Mouse (Mus musculus) myocyte (in vitro differentiated cells): Measurements from ENCODE around the gene Ugdh. TPM values are rescaled to one million over a fixed set of nuclear protein-coding genes. Genes with fewer than 3 reads are reported as not detected.

Experiments
- H3K27me3 ChIP-seq: one replicate; pipeline ENCODE4 v1.6.1; 2011; ENCODE audit not compliant: control insufficient read depth, insufficient read depth, insufficient read length
- H3K36me3 ChIP-seq: one replicate; pipeline ENCODE4 v1.6.1; 2011; ENCODE audit not compliant: control insufficient read depth, insufficient read depth
- H3K4me2 ChIP-seq: one replicate; pipeline ENCODE4 v1.6.1; 2011; ENCODE audit warnings: low read depth, control low read depth
- H3K4me3 ChIP-seq: one replicate; pipeline ENCODE4 v1.5.1; 2011; ENCODE audit warnings: mild to moderate bottlenecking, control low read depth, moderate library complexity
- H3K79me2 ChIP-seq: one replicate; pipeline ENCODE4 v1.6.1; 2011; ENCODE audit not compliant: control insufficient read depth, insufficient read depth
- H3ac ChIP-seq: one replicate; pipeline ENCODE4 v1.6.1; 2011; ENCODE audit not compliant: control insufficient read depth, insufficient read length
- CEBPB ChIP-seq: IDR thresholded peaks from 2 replicates; pipeline ENCODE4 v1.6.1; 2011; ENCODE audit warnings: mild to moderate bottlenecking, moderate library complexity; ENCODE audit not compliant: poor library complexity, insufficient read depth, severe bottlenecking
- E2F4 ChIP-seq: IDR thresholded peaks from one replicate; pipeline ENCODE4 v1.6.1; 2011; ENCODE audit warnings: mild to moderate bottlenecking, control low read depth, moderate library complexity; ENCODE audit not compliant: insufficient read depth
- MAX ChIP-seq: IDR thresholded peaks from one replicate; pipeline ENCODE4 v1.6.1; 2011; ENCODE audit warnings: low read depth, mild to moderate bottlenecking, control low read depth
- MYOD1 ChIP-seq, 3 experiments: IDR thresholded peaks; one replicate each; pipeline ENCODE4 v1.6.1; 2011; ENCODE audit warnings: control low read depth in 2 of 3, low read depth in 2 of 3, mild to moderate bottlenecking in 2 of 3, moderate library complexity in 1 of 3; ENCODE audit not compliant: insufficient read length in 2 of 3, control insufficient read depth in 1 of 3
- MYOG ChIP-seq, 3 experiments: IDR thresholded peaks; one replicate each; pipeline ENCODE4 v1.6.1; 2011; ENCODE audit warnings: control low read depth in 2 of 3, low read depth in 2 of 3, mild to moderate bottlenecking in 2 of 3; ENCODE audit not compliant: insufficient read length in 2 of 3, control insufficient read depth in 1 of 3, insufficient read depth in 1 of 3
- POLR2A ChIP-seq: IDR thresholded peaks from one replicate; pipeline ENCODE4 v1.6.1; 2011; ENCODE audit warnings: low read depth, mild to moderate bottlenecking, control low read depth, moderate library complexity; ENCODE audit not compliant: insufficient read length
- POLR2AphosphoS2 ChIP-seq: IDR thresholded peaks from one replicate; pipeline ENCODE4 v1.6.1; 2011; ENCODE audit warnings: low read depth, control low read depth; ENCODE audit not compliant: insufficient read length
- REST ChIP-seq: IDR thresholded peaks from one replicate; pipeline ENCODE4 v1.6.1; 2011; ENCODE audit warnings: mild to moderate bottlenecking, control low read depth, moderate library complexity; ENCODE audit not compliant: insufficient read depth, insufficient read length
- SRF ChIP-seq: IDR thresholded peaks from one replicate; pipeline ENCODE4 v1.6.1; 2011; ENCODE audit warnings: low read depth; ENCODE audit not compliant: control insufficient read depth, insufficient read length
- TCF12 ChIP-seq: IDR thresholded peaks from one replicate; pipeline ENCODE4 v1.6.1; 2011; ENCODE audit warnings: mild to moderate bottlenecking, control low read depth; ENCODE audit not compliant: poor library complexity, insufficient read depth, severe bottlenecking
- TCF3 ChIP-seq: IDR thresholded peaks from one replicate; pipeline ENCODE4 v1.6.1; 2011; ENCODE audit warnings: low read depth, control low read depth; ENCODE audit not compliant: insufficient read length
- USF1 ChIP-seq: IDR thresholded peaks from one replicate; pipeline ENCODE4 v1.6.1; 2011; ENCODE audit warnings: low read depth, mild to moderate bottlenecking, control low read depth, moderate library complexity
- polyA plus RNA-seq: library from polyadenylated mRNA; unstranded; fragments of >200 nt; fragmentation: generic; extraction: Trizol; gene quantifications from one replicate; pipeline ENCODE4 v1.2.1, GENCODE M21; 2012; ENCODE audit warnings: missing spikeins

The Ugdh gene
- polyA plus RNA-seq = 30.9 TPM

GRCm38 (mm10) chr5:65435806-65436561 is at the start of gene Ugdh:
Ugdh (minus strand) TSS chr5:65435949.
- no peaks in the 10 kb centered on the region for H3K27me3 ChIP-seq
- H3K4me3 ChIP-seq = peak within 1 kb of the TSS; percentile 72
- H3K4me2 ChIP-seq = peak within 1 kb of the TSS; percentile 93
- no peaks in the 10 kb centered on the region for H3K36me3 ChIP-seq
- H3ac ChIP-seq = peak within 1 kb of the TSS; percentile 61
- H3K79me2 ChIP-seq = peaks cover 42% of the 10 kb centered on the region
- TF ChIP-seq USF1 (no peak), E2F4 (no peak), POLR2AphosphoS2 (peak; percentile 98), TCF12 (no peak), SRF (peak; percentile 6), POLR2A (peak; percentile 95), REST (no peak), MYOD1 (IDR thresholded peaks at IDR 0.05; ENCODE audit: control insufficient read depth in 1 of 3, insufficient read length in 2 of 3, low read depth in 2 of 3) (peak in 1 of 3 experiments; percentile 19), MYOG (IDR thresholded peaks at IDR 0.05; ENCODE audit: control insufficient read depth in 1 of 3, insufficient read depth in 1 of 3, insufficient read length in 2 of 3, low read depth in 2 of 3) (no peak)

GRCm38 (mm10) chr5:65482996-65483395 is 47.2 kb upstream of the Ugdh start:
- H3K4me2 ChIP-seq = no peak overlapping the region
- peaks cover 8% of the 10 kb centered on the region for H3K79me2 ChIP-seq
- H3K27me3 ChIP-seq = no peaks in the 10 kb centered on the region
- TF ChIP-seq MAX (no peak), MYOD1 (IDR thresholded peaks at IDR 0.05; ENCODE audit: control insufficient read depth in 1 of 3, insufficient read length in 2 of 3, low read depth in 2 of 3) (no peak), MYOG (IDR thresholded peaks at IDR 0.05; ENCODE audit: control insufficient read depth in 1 of 3, insufficient read depth in 1 of 3, insufficient read length in 2 of 3, low read depth in 2 of 3) (no peak), USF1 (no peak), CEBPB (no peak), POLR2AphosphoS2 (no peak)
- no peak overlapping the region for H3K4me3 ChIP-seq
- no peaks in the 10 kb centered on the region for H3K36me3 ChIP-seq
- H3ac ChIP-seq = no peak overlapping the region

GRCm38 (mm10) chr5:65480511-65480910 is 44.8 kb upstream of the Ugdh start:
- no peak for TF ChIP-seq REST
- TF ChIP-seq USF1 = no peak
- TF ChIP-seq POLR2AphosphoS2 = no peak
- TF ChIP-seq E2F4 = no peak
- no peak for TF ChIP-seq TCF12
- TF ChIP-seq MYOG (IDR thresholded peaks at IDR 0.05; ENCODE audit: control insufficient read depth in 1 of 3, insufficient read depth in 1 of 3, insufficient read length in 2 of 3, low read depth in 2 of 3) = no peak
- TF ChIP-seq MAX = no peak
- TF ChIP-seq TCF3 = no peak
- TF ChIP-seq MYOD1 (IDR thresholded peaks at IDR 0.05; ENCODE audit: control insufficient read depth in 1 of 3, insufficient read length in 2 of 3, low read depth in 2 of 3) = no peak
- TF ChIP-seq CEBPB = no peak
- H3K36me3 ChIP-seq = no peaks in the 10 kb centered on the region
- no peak overlapping the region for H3K4me2 ChIP-seq
- no peak overlapping the region for H3K4me3 ChIP-seq
- H3ac ChIP-seq = no peak overlapping the region
- no peaks in the 10 kb centered on the region for H3K27me3 ChIP-seq
- H3K79me2 ChIP-seq = peaks cover 8% of the 10 kb centered on the region

- Histone ChIP-seq H3ac (no peak overlapping the region), H3K27me3 (no peaks in the 10 kb centered on the region), H3K36me3 (no peaks in the 10 kb centered on the region), H3K4me2 (no peak overlapping the region), H3K79me2 (peaks cover 4% of the 10 kb centered on the region), H3K4me3 (no peak overlapping the region)
- TF ChIP-seq TCF12 = no peak
- no peak for TF ChIP-seq POLR2A
- TF ChIP-seq POLR2AphosphoS2 = no peak
- no peak for TF ChIP-seq TCF3
- no peak for TF ChIP-seq MYOG (IDR thresholded peaks at IDR 0.05; ENCODE audit: control insufficient read depth in 1 of 3, insufficient read depth in 1 of 3, insufficient read length in 2 of 3, low read depth in 2 of 3)
- no peak for TF ChIP-seq REST
- TF ChIP-seq MYOD1 (IDR thresholded peaks at IDR 0.05; ENCODE audit: control insufficient read depth in 1 of 3, insufficient read length in 2 of 3, low read depth in 2 of 3) = no peak
- TF ChIP-seq E2F4 = no peak
- TF ChIP-seq USF1 = no peak
- no peak for TF ChIP-seq SRF
- TF ChIP-seq MAX = no peak
- no peak for TF ChIP-seq CEBPB
Measured at GRCm38 (mm10) chr5:65479681-65480445, 44.1 kb upstream of the Ugdh start.
